Mouse (Mus musculus) urinary bladder, postnatal 0 days (tissue): ENCODE results near the gene Gas2l2. TPM values are rescaled to one million over a fixed set of nuclear protein-coding genes. Genes with fewer than 3 reads are reported as not detected.

Experiments used
- polyA plus RNA-seq: library from polyadenylated mRNA; unstranded; fragments of >200 nt; fragmentation: Nextera tagmentation; extraction: Ambion mirVana; gene quantifications from 2 replicates; pipeline ENCODE4 v1.2.1, GENCODE M21; 2015

The Gas2l2 gene
- 0.07 TPM in 1 of 2 replicates, not detected in the other for polyA plus RNA-seq

GRCm38 (mm10) chr11:83429355-83429754 lies at the start of gene Gas2l2:
Gene Gas2l2, minus strand, starts transcription at chr11:83429455.

GRCm38 (mm10) chr11:83472324-83473234 lies 43.3 kb upstream of the Gas2l2 start, which contains the start of gene Taf15:
Gene Taf15, plus strand, starts transcription at chr11:83473086.

DNA sequence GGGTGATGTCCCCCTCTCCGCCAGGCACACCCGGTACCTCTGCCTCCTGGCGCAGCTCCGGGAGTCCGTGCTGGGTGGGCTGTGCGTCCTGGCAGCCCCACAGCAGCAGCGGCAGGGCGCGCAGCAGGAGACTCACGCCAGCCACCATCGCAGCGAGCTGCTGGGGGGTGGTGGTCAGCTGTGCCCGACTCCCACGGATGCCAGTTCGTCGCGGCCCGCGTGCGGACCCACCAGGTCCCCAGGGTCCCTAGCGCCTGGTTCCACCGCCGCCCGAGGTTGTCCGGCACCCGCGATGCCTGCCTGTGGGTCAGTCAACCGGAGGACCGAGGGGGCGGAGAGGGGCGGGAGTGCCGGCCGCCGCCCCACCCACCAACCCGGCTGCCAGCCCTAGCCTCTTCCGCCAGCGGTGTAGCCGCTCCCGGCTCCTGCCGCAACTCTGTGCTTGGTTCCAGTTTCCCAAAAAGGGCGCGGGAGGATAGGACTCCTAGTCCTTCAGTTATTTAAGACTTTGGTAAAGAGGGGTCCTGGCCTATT lies 33.5 kb upstream of the Gas2l2 start, which contains the start of gene Mmp28:
Gene Mmp28 (minus strand): TSS at position 361 of the 534 bp plus-strand sequence.

DNA sequence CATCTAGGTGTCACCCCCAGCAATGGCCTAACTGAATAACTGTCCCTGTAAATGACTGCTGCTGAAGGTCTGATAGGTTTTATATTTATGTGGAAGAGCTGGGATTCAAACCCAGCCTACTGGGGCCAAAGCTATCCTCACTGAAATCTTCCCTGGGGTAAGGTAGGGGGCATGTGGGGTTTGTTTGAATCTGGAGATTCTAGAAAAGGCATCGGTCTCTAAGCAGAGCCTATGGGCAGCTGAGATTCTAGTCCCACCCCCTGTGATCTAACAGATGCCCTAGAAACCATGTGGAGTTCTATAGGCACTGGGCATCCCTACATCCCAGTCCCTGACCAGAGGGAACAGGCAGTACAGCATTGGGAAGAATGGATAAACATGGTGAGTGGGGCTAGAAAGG lies 8.1 kb upstream of the Gas2l2 start, which contains the start of gene 1700020L24Rik:
Gene 1700020L24Rik (plus strand): TSS at position 301 of the 400 bp plus-strand sequence.

DNA sequence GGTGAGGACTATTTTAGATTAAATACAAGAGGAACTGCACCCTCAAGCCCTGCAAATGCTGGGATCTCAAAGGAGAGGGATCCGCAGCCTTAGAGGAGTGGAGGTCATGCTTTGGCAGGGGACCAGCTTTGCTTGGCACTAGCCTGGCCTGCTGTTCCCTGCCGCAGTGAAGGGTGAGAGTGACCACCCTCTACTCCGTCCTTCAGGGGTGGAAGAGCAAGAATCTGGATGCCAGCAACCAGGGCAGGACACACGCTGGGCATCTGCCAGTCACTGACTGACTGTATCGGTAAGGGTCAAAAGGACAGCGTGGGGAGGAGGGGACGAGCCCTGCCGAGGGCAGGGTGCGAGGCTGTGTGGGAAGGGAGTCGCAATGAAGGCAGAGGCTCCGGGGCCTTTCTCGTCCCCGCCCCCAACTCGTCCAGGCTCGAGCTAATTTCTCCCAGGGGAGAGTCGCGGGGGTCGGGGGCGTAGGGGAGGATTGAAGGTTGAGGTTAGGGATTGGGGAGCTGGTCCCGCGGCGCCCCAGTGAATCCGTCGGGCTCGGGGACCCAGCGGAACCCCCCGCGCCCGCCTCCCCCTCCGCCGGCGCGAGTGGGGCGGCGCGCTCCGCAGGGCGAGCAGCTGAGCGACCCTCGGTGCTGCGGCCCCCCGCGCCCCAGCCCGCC lies 20.0 kb downstream of the Gas2l2 start, which contains the start of gene Rasl10b:
Gene Rasl10b (plus strand): TSS at position 51 of the 668 bp plus-strand sequence.

Other genes starting within 250 kb of the Gas2l2 start
- gene Slfn3, start 238.1 kb downstream of the Gas2l2 start, polyA plus RNA-seq, result 0.26 and 0.39 TPM in 2 replicates
- gene Slfn14, start 142.7 kb downstream of the Gas2l2 start, polyA plus RNA-seq, result 0.04 and 0.15 TPM in 2 replicates
- 26.7 and 32.1 TPM in 2 replicates for gene Ap2b1, start 130.4 kb downstream of the Gas2l2 start, polyA plus RNA-seq
- 8.3 and 8.9 TPM in 2 replicates for gene Pex12, start 126.9 kb downstream of the Gas2l2 start, polyA plus RNA-seq
- 0.36 and 0.54 TPM in 2 replicates for gene Rasl10b, start 20.3 kb downstream of the Gas2l2 start, polyA plus RNA-seq
- 0.35 and 0.41 TPM in 2 replicates for gene 1700020L24Rik, start 8.2 kb upstream of the Gas2l2 start, polyA plus RNA-seq
- gene Mmp28, start 33.6 kb upstream of the Gas2l2 start, polyA plus RNA-seq, result 5.1 and 6.0 TPM in 2 replicates
- 4.8 and 6.0 TPM in 2 replicates for gene Taf15, start 43.6 kb upstream of the Gas2l2 start, polyA plus RNA-seq
- not detected in 2 replicates for gene Heatr9, start 92.7 kb upstream of the Gas2l2 start, polyA plus RNA-seq
- gene Ccl5, start 101.1 kb upstream of the Gas2l2 start, polyA plus RNA-seq, result 0.45 and 0.88 TPM in 2 replicates
- gene Ccl9, start 149.2 kb upstream of the Gas2l2 start, polyA plus RNA-seq, result 19.7 and 93.4 TPM in 2 replicates
- gene Ccl6, start 163.6 kb upstream of the Gas2l2 start, polyA plus RNA-seq, result 54.5 and 456 TPM in 2 replicates
- gene Rpl9-ps1, start 216.2 kb upstream of the Gas2l2 start, polyA plus RNA-seq, result not detected in 2 replicates
- gene Ccl3, start 219.9 kb upstream of the Gas2l2 start, polyA plus RNA-seq, result 1.2 and 1.9 TPM in 2 replicates
- gene Ccl4, start 233.1 kb upstream of the Gas2l2 start, polyA plus RNA-seq, result 2.9 and 5.3 TPM in 2 replicates